Mouse (Mus musculus) midbrain, embryonic 11.5 days (tissue): Measurements from ENCODE around the gene Immp1l. TPM values are rescaled to one million over a fixed set of nuclear protein-coding genes. Genes with fewer than 3 reads are reported as not detected.
A peak's percentile ranks its signal among the peaks of the same experiment; 100 is the strongest.

Experiments used
- ATAC-seq: fragments of 200-750 bp; cut with Nextera tagmentation; 2 replicates; pipeline ENCODE4 v1.8.0; 2017; ENCODE audit warnings: moderate TSS enrichment, moderate library complexity; ENCODE audit not compliant: low FRiP score
- DNase-seq: peaks from one replicate; pipeline ENCODE4 v3.0.0; 2015; ENCODE audit warnings: low spot score; ENCODE audit errors: missing footprints
- H3K27ac ChIP-seq: fragments of 300-500 bp; sonication (generic); 2 replicates; pipeline ENCODE4 v1.5.1; 2014; ENCODE audit warnings: low read depth, low read length
- H3K27me3 ChIP-seq: fragments of 300-500 bp; sonication (generic); 2 replicates; pipeline ENCODE4 v1.6.1; 2014; ENCODE audit warnings: mild to moderate bottlenecking, low read length, moderate library complexity, mixed read lengths; ENCODE audit not compliant: control insufficient read depth, insufficient read depth
- H3K36me3 ChIP-seq: fragments of 300-500 bp; sonication (generic); 2 replicates; pipeline ENCODE4 v1.6.1; 2014; ENCODE audit warnings: mild to moderate bottlenecking, low read length, moderate library complexity, mixed read lengths; ENCODE audit not compliant: control insufficient read depth, insufficient read depth
- H3K4me1 ChIP-seq: fragments of 300-500 bp; sonication (generic); 2 replicates; pipeline ENCODE4 v1.6.1; 2014; ENCODE audit warnings: low read length; ENCODE audit not compliant: control insufficient read depth, insufficient read depth
- H3K4me2 ChIP-seq: fragments of 300-500 bp; sonication (generic); 2 replicates; pipeline ENCODE4 v1.6.1; 2014; ENCODE audit warnings: mild to moderate bottlenecking, moderate library complexity
- H3K4me3 ChIP-seq: fragments of 300-500 bp; sonication (generic); 2 replicates; pipeline ENCODE4 v1.5.1; 2014; ENCODE audit warnings: low read depth, low read length
- H3K9ac ChIP-seq: fragments of 300-500 bp; sonication (generic); 2 replicates; pipeline ENCODE4 v1.6.1; 2014; ENCODE audit warnings: low read length
- H3K9me3 ChIP-seq: fragments of 300-500 bp; sonication (generic); 2 replicates; pipeline ENCODE4 v1.6.1; 2016; ENCODE audit warnings: low read length; ENCODE audit not compliant: control insufficient read depth
- WGBS: fragments of 180-500 bp; shearing (Covaris S2); extraction: QIAGEN DNeasy Blood & Tissue Kit; methylation state at CpG from one replicate; pipeline ENCODE4 v1.1.7; 2014; 5-methylcytosine and 5-hydroxymethylcytosine counted together
- polyA plus RNA-seq: library from polyadenylated mRNA; unstranded; fragments of >200 nt; fragmentation: Nextera tagmentation; extraction: Ambion mirVana; gene quantifications from 2 replicates; pipeline ENCODE4 v1.2.1, GENCODE M21; 2014

The Immp1l gene
- polyA plus RNA-seq, 1 experiment from 2014 or later: 132 TPM

DNA sequence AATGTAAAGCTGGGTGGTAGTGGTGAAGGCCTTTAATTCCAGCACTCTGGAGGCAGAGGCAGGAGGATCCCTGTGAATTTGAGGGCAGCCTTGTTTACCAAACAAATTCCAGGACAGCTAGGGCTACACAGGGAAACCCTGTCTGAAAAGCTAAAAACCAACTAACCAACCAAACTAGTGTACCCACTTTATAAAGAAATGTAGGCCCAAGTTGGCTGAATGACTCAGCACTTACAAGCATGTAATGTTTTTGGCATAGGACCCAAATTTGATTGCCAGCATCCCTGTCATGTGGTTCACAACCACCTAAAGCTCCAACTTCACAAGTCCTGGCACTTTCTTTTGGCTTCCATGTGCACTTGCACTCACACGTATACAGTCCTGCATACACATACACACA, 12.2 kb downstream of the Immp1l start:
- Histone ChIP-seq H3K9me3 (no peaks in the 10 kb centered on the region; the same call in 1 of the 2 replicates), H3K4me2 (no peak overlapping the region), H3K27me3 (peaks cover 2% of the 10 kb centered on the region; the same call in 1 of the 2 replicates), H3K27ac (no peak overlapping the region), H3K36me3 (no peaks in the 10 kb centered on the region), H3K4me1 (peaks cover 6% of the 10 kb centered on the region; the same call in 1 of the 2 replicates), H3K4me3 (no peak overlapping the region), H3K9ac (no peak overlapping the region)
- 88% methylated on average over 1 of the region's 1 CpGs for WGBS
- ATAC-seq (no peak), DNase-seq (no peak)

DNA sequence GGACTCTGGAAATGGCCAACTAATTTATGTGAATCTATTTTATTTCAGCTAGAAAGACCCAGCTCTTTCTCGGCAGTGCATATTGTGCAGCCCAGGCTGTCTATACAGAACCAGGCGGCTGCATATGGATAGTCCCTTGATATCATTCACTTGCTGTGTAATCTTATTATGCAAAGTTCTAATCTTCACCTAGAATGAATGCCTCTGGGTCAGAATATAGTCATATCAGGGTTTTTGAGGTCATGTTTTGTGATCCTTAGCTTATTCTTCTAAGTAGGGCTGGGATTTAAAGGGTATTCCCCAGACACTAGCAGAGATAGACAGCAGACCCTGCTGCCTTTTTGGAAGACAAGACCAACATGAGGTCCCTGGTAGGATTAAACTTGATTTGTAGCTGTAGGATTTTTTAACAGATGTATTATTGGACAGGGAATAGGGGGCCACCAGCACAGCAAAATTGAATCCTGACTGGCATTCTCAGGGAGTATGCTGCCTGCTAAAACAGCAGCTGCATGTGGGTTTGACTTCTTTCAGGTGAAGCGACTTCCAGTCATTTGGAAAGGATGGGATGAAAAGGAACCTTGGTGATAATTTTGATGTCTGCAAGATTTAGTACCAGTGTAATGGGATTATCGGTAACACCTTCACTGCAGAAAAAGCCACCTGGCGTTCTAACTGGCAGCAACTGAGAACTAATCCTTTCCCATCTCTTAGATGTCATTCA, 13.3 kb downstream of the Immp1l start:
- Histone ChIP-seq H3K36me3 (no peaks in the 10 kb centered on the region), H3K27ac (no peak overlapping the region), H3K4me3 (no peak overlapping the region), H3K4me1 (peaks cover 6% of the 10 kb centered on the region; the same call in 1 of the 2 replicates), H3K9ac (no peak overlapping the region), H3K27me3 (peaks cover 2% of the 10 kb centered on the region; the same call in 1 of the 2 replicates), H3K4me2 (no peak overlapping the region), H3K9me3 (no peaks in the 10 kb centered on the region; the same call in 1 of the 2 replicates)
- WGBS: 32% methylated on average over 5 of the region's 5 CpGs
- peak; percentile 89 for DNase-seq
- ATAC-seq: peak; percentile 87

DNA sequence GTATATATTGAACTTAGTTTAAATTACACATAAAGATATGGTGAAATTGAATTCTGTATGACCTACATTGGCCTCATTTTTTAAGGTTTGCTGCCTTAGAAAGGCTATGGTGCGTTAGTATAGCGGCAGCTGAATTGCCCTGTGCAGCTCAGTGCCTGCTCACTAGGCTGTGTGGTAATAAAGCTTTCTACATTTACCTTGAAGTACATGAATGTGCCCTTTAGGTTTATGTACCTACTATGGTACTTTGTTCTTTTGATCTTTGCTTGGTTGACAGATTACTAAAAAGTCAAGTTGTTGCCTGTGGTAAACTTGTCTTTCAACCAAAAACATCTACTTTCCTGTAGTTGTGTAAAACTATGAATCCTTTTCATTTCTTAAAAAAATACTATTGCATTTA, 45.7 kb downstream of the Immp1l start:
- no peaks in the 10 kb centered on the region for H3K36me3 ChIP-seq
- H3K9ac ChIP-seq: no peak overlapping the region
- ATAC-seq: no peak
- H3K4me2 ChIP-seq: no peak overlapping the region
- WGBS: 97% methylated on average over 2 of the region's 2 CpGs
- no peak overlapping the region for H3K4me3 ChIP-seq
- no peaks in the 10 kb centered on the region for H3K9me3 ChIP-seq
- H3K27me3 ChIP-seq: no peaks in the 10 kb centered on the region
- DNase-seq: no peak
- H3K27ac ChIP-seq: no peak overlapping the region
- H3K4me1 ChIP-seq: no peaks in the 10 kb centered on the region

DNA sequence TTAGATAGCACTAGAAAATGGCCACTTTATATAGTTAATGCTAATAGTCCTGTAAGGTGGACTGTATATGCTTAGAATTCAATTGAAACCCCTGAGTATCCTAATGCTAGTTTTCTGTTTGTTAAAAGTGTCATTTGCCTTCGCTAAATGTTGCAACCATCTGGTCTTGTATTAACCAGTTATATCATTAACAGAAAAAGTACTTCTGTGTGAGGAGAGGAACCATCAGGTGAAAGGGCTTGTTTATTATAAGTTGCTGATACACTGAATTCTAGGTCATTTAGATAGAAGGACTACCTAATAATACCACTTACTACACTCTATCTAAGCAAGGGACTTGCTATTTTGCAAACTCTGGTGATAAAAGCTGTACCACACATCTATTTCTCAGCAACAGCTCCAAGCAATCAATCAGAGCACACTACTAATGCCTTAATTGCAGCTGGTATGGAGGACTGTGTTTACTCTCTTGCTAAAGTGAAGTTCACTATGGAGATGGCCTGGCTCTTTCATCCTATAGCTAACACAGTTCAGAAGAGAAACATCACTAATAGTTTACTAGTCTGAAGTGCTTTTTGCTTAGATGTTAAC, 47.0 kb downstream of the Immp1l start:
- Histone ChIP-seq H3K4me1 (no peaks in the 10 kb centered on the region), H3K36me3 (no peaks in the 10 kb centered on the region), H3K9me3 (no peaks in the 10 kb centered on the region), H3K9ac (no peak overlapping the region), H3K27ac (no peak overlapping the region), H3K4me3 (no peak overlapping the region), H3K4me2 (no peak overlapping the region), H3K27me3 (no peaks in the 10 kb centered on the region)
- WGBS: 97% methylated on average over 1 of the region's 1 CpGs
- DNase-seq (peak; percentile 68), ATAC-seq (no peak)

DNA sequence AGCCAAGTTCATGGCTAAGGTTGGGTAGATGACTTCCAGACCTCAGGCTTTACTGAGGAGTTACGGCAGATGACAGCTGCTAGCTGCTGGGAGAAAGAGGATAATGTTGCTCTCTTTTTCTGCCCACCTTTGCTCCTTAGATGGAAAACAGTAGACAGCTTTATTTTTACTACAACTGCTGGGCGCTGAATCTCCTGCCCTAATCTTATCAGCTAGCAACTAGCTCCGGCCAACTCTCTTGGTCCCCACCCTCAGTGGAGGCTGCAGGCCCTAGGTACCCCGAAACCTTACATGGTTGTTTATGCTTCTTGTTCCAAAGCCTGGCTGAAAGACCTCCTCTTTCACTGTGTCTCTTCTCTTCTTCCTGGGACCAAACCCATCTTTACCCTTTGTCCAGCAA, 49.4 kb downstream of the Immp1l start:
- Histone ChIP-seq H3K4me2 (no peak overlapping the region), H3K9me3 (no peaks in the 10 kb centered on the region), H3K36me3 (no peaks in the 10 kb centered on the region), H3K4me3 (no peak overlapping the region), H3K27ac (no peak overlapping the region), H3K27me3 (no peaks in the 10 kb centered on the region), H3K4me1 (no peaks in the 10 kb centered on the region), H3K9ac (no peak overlapping the region)
- ATAC-seq (no peak), DNase-seq (peak; percentile 74)
- 90% methylated on average over 4 of the region's 4 CpGs for WGBS

DNA sequence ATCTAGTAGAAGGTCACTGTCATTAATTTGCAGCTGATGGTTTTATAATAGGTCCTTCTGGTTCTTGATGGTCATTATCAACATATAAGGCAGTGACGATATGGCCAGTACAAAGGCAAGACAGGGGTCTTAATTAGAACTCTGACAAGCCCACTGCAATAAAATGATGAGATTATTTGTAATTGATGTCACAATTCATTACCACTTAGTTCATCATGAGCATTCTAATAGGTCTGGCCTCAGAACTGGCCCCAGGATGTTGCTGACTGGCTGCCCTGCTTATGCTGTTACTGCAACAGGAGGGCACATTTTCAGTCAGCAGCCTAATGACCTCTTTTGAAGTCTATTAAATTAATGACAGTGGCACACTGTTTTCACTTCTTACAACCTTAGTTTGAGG, 59.0 kb downstream of the Immp1l start:
- ATAC-seq (no peak), DNase-seq (peak; percentile 35)
- Histone ChIP-seq H3K4me1 (no peaks in the 10 kb centered on the region), H3K27ac (no peak overlapping the region), H3K36me3 (peaks cover 4% of the 10 kb centered on the region; the same call in 1 of the 2 replicates), H3K9ac (no peak overlapping the region), H3K9me3 (no peaks in the 10 kb centered on the region), H3K27me3 (no peaks in the 10 kb centered on the region), H3K4me2 (no peak overlapping the region), H3K4me3 (no peak overlapping the region)
- WGBS: 97% methylated on average over 1 of the region's 1 CpGs

DNA sequence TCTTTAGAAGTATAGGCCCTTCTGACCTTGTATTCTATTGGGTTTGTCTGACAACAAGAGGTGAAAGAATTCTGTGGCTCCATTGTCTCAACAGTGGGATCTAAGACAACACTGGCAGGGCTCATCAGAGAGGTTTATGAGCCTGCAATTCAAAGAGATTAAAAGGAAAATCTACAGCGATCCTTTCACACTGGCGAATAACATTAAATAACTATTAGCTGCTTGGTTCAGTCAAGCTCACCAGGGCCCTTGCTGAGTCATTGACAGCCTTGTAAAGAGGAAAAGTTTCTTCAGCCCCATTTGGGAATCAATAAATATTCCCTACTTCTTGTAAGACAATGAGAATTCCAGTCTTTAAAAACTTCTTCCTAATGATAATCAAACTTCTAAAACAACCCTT, 69.5 kb downstream of the Immp1l start:
- 8% methylated on average over 2 of the region's 2 CpGs for WGBS
- Histone ChIP-seq H3K4me2 (no peak overlapping the region), H3K36me3 (no peaks in the 10 kb centered on the region; the same call in 1 of the 2 replicates), H3K27me3 (no peaks in the 10 kb centered on the region), H3K9me3 (no peaks in the 10 kb centered on the region), H3K4me3 (no peak overlapping the region), H3K9ac (no peak overlapping the region), H3K4me1 (peaks cover 6% of the 10 kb centered on the region), H3K27ac (no peak overlapping the region)
- peak; percentile 81 for DNase-seq
- ATAC-seq: peak; percentile 53; the same call in 1 of the 2 replicates

DNA sequence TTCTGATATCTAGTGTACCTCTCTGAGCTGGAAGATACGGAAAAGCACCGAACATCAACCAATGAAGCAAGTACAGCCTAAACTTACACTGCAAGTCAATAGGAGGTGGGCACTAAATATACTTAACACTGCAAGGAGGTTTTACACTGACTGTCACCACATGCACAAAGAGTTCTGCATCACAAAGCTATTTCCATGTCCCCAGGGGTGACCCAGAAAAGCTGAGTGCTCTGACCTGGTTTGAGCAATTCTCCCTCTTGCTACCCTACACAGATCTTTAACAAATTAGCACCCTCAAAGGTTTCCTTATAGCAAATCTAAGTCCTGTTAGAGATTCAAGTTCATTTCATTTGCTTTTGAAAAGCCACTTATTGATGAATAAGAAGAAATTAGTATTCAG, 73.6 kb downstream of the Immp1l start:
- DNase-seq: no peak
- peaks cover 6% of the 10 kb centered on the region for H3K4me1 ChIP-seq
- H3K9ac ChIP-seq: no peak overlapping the region
- no peaks in the 10 kb centered on the region for H3K9me3 ChIP-seq
- no peak for ATAC-seq
- H3K27me3 ChIP-seq: no peaks in the 10 kb centered on the region
- no peak overlapping the region for H3K4me3 ChIP-seq
- no peak overlapping the region for H3K27ac ChIP-seq
- 97% methylated on average over 2 of the region's 2 CpGs for WGBS
- H3K4me2 ChIP-seq: no peak overlapping the region
- no peaks in the 10 kb centered on the region for H3K36me3 ChIP-seq

DNA sequence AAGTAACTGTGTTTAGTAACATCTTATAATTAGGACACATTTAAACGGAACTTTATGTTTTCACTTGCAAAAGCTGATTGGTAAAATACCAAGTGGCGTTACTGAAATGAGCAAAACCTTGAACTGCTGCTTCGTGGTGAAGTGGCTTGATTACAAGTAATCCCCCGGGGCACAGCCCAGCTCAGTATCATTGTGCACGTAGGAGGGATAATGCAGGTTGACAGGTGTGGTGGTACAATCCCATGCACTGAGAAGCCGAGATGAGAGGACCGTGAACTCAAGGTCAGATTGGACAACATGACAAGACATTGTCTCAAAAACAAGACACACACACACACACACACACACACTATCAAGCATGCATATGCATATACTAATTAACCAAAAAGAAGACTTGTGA, 80.8 kb downstream of the Immp1l start:
- WGBS: 77% methylated on average over 7 of the region's 7 CpGs
- peaks cover 5% of the 10 kb centered on the region for H3K4me1 ChIP-seq
- H3K9ac ChIP-seq: no peak overlapping the region
- no peak for DNase-seq
- no peak overlapping the region for H3K4me3 ChIP-seq
- H3K4me2 ChIP-seq: no peak overlapping the region
- ATAC-seq: no peak
- no peaks in the 10 kb centered on the region for H3K27me3 ChIP-seq
- no peak overlapping the region for H3K27ac ChIP-seq
- no peaks in the 10 kb centered on the region; the same call in 1 of the 2 replicates for H3K9me3 ChIP-seq
- H3K36me3 ChIP-seq: no peaks in the 10 kb centered on the region
